Mouse (Mus musculus): ENCODE measurements around the gene Susd4. TPM values are rescaled to one million over a fixed set of nuclear protein-coding genes. Genes with fewer than 3 reads are reported as not detected.
A peak's percentile ranks its signal among the peaks of the same experiment; 100 is the strongest.

The Susd4 gene
- polyA plus RNA-seq, 1 experiment from 2014 or later, result 59.7 TPM

DNA sequence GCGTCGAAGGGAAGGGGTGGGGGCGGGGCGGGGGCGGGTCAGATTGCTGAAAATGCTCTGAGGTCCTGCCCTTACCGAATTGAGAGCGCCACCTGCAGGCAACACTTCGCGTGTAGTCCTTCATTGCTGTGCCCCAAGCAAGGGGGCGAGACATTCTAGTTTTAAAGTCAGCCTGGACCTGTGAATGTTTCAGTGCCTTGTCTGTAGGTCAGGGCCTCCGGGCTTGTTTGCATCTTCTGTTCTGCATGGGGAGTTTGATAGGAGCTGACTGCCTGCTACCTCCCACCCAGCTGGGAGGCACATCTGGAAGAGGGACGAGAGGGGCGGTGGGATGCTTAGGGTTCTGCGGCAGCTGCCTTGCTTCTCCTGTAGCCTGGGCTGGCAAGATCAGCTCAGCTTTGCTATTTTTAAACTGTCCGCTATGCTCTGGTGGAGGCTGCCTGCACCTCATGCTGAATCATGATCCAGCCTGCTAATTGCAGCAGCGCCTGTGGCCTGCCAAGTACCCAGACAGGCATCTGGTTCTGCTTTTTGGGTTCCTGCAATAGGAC, 28.9 kb downstream of the Susd4 start:
- peak overlapping the region; percentile 19; the same call in 1 of the 2 replicates for H3K4me2 ChIP-seq
- 0 out of 2 replicates have a peak, but pooled peaks cover 5% of the 10 kb centered on the region for H3K36me3 ChIP-seq
- H3K9ac ChIP-seq, result 0 out of 2 replicates have a peak overlapping the region, but pooled peaks have one; percentile 35
- peaks cover 27% of the 10 kb centered on the region for H3K4me1 ChIP-seq (replicated peaks)
- H3K4me3 ChIP-seq, result no peak overlapping the region
- peak; percentile 34; the same call in 1 of the 2 replicates for ATAC-seq (ENCODE audit: low FRiP score)
- peak overlapping the region; percentile 64 for H3K27ac ChIP-seq
- 15% methylated on average over 16 of the region's 16 CpGs for WGBS
- no peaks in the 10 kb centered on the region for H3K9me3 ChIP-seq
- no peaks in the 10 kb centered on the region for H3K27me3 ChIP-seq

- no peak for ATAC-seq (ENCODE audit: low FRiP score)
- no peak overlapping the region for H3K9ac ChIP-seq
- H3K4me1 ChIP-seq (replicated peaks), result peaks cover 30% of the 10 kb centered on the region
- H3K9me3 ChIP-seq, result no peaks in the 10 kb centered on the region
- no peaks in the 10 kb centered on the region for H3K27me3 ChIP-seq
- no peak overlapping the region for H3K4me3 ChIP-seq
- 93% methylated on average over 10 of the region's 10 CpGs for WGBS
- no peak overlapping the region for H3K27ac ChIP-seq
- 0 out of 2 replicates have a peak, but pooled peaks cover 5% of the 10 kb centered on the region for H3K36me3 ChIP-seq
- no peak overlapping the region for H3K4me2 ChIP-seq
These were observed 30.6 kb downstream of the Susd4 start for GRCm38 (mm10) chr1:182794221-182794620.

DNA sequence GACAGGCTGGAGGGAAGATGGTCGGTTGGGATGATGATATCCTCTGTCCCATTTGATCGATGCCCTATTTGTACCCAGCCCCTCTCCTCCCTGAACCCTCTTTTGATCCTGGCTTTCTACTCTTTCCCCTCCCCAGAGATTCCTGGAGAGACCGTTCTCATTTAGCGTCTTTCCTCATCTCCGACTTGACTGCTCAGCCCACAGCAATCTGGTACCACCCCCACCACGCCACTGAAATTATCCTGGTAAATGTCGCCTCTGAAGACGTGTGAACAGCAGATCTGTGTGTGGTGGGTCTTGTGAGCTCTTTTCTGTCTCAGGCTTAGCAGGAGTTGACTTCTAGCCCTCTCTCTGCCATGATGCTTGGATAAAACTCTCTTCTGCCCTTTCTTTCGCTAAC, 31.0 kb downstream of the Susd4 start:
- Histone ChIP-seq H3K9ac (no peak overlapping the region), H3K36me3 (0 out of 2 replicates have a peak, but pooled peaks cover 5% of the 10 kb centered on the region), H3K9me3 (no peaks in the 10 kb centered on the region), H3K27ac (no peak overlapping the region), H3K4me1 (replicated peaks) (peaks cover 30% of the 10 kb centered on the region), H3K4me3 (no peak overlapping the region), H3K27me3 (no peaks in the 10 kb centered on the region), H3K4me2 (no peak overlapping the region)
- no peak for ATAC-seq (ENCODE audit: low FRiP score)
- WGBS, result 92% methylated on average over 9 of the region's 9 CpGs

- Histone ChIP-seq H3K4me2 (no peak overlapping the region), H3K9ac (no peak overlapping the region), H3K4me1 (replicated peaks) (peaks cover 37% of the 10 kb centered on the region), H3K36me3 (0 out of 2 replicates have a peak, but pooled peaks cover 5% of the 10 kb centered on the region), H3K27me3 (no peaks in the 10 kb centered on the region), H3K4me3 (no peak overlapping the region), H3K9me3 (no peaks in the 10 kb centered on the region), H3K27ac (peak overlapping the region; percentile 76)
- ATAC-seq (ENCODE audit: low FRiP score), result 0 out of 2 replicates have a peak, but pooled peaks have one; percentile 54
- WGBS, result 47% methylated on average over 14 of the region's 14 CpGs
These were observed 33.4 kb downstream of the Susd4 start for GRCm38 (mm10) chr1:182797048-182797447.

- no peak overlapping the region for H3K4me2 ChIP-seq
- H3K9ac ChIP-seq, result no peak overlapping the region
- no peak overlapping the region for H3K4me3 ChIP-seq
- peaks cover 34% of the 10 kb centered on the region for H3K4me1 ChIP-seq (replicated peaks)
- H3K36me3 ChIP-seq, result no peaks in the 10 kb centered on the region
- no peaks in the 10 kb centered on the region for H3K27me3 ChIP-seq
- 77% methylated on average over 2 of the region's 2 CpGs for WGBS
- H3K27ac ChIP-seq, result peak overlapping the region; percentile 18; the same call in 1 of the 2 replicates
- no peaks in the 10 kb centered on the region for H3K9me3 ChIP-seq
- ATAC-seq (ENCODE audit: low FRiP score), result no peak
These were observed 37.9 kb downstream of the Susd4 start for GRCm38 (mm10) chr1:182801590-182801989.

DNA sequence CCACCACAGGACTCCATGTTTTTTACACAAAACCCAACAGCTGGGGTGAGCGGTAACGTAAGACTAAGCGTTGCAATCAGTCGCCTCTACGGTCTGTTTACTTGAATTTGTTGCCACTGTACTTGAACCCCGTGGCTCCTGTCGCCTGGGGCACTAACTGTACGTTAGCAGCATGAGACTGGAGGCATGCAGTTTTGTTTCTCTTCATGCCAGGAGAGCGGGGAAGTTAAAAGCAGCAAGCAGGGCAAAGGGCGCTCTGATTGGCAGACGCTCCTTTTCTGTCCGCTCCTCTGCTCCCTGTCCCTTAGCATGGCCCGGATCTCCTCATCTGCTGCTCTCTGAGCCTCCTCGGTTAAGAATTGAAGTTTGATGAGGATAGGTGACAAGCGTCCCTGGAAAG, 39.2 kb downstream of the Susd4 start:
- H3K36me3 ChIP-seq, result no peaks in the 10 kb centered on the region

GRCm38 (mm10) chr1:182813991-182814390, 50.3 kb downstream of the Susd4 start:
- Histone ChIP-seq H3K4me3 (no peak overlapping the region), H3K4me1 (replicated peaks) (peaks cover 46% of the 10 kb centered on the region), H3K27ac (peak overlapping the region; percentile 24), H3K27me3 (no peaks in the 10 kb centered on the region), H3K36me3 (no peaks in the 10 kb centered on the region), H3K9ac (no peak overlapping the region), H3K4me2 (no peak overlapping the region), H3K9me3 (0 out of 2 replicates have a peak, but pooled peaks cover 3% of the 10 kb centered on the region)
- ATAC-seq (ENCODE audit: low FRiP score), result no peak; the same call in 1 of the 2 replicates
- 71% methylated on average over 7 of the region's 7 CpGs for WGBS

More for the DNA sequence above, 39.2 kb downstream of the Susd4 start:
- no peak overlapping the region for H3K9ac ChIP-seq
- WGBS, result 64% methylated on average over 15 of the region's 15 CpGs
- H3K4me3 ChIP-seq, result no peak overlapping the region
- H3K27ac ChIP-seq, result no peak overlapping the region
- no peak overlapping the region for H3K4me2 ChIP-seq
- no peaks in the 10 kb centered on the region for H3K27me3 ChIP-seq
- H3K9me3 ChIP-seq, result no peaks in the 10 kb centered on the region
- H3K4me1 ChIP-seq (replicated peaks), result peaks cover 21% of the 10 kb centered on the region
- no peak for ATAC-seq (ENCODE audit: low FRiP score)

GRCm38 (mm10) chr1:182814566-182814965, 50.9 kb downstream of the Susd4 start:
- Histone ChIP-seq H3K9ac (no peak overlapping the region), H3K9me3 (0 out of 2 replicates have a peak, but pooled peaks cover 3% of the 10 kb centered on the region), H3K27me3 (no peaks in the 10 kb centered on the region), H3K4me3 (no peak overlapping the region), H3K36me3 (no peaks in the 10 kb centered on the region), H3K4me2 (no peak overlapping the region), H3K4me1 (replicated peaks) (peaks cover 52% of the 10 kb centered on the region), H3K27ac (no peak overlapping the region)
- no peak for ATAC-seq (ENCODE audit: low FRiP score)
- WGBS, result 93% methylated on average over 6 of the region's 6 CpGs

- no peak overlapping the region for H3K4me2 ChIP-seq
- H3K27ac ChIP-seq, result peak overlapping the region; percentile 71; the same call in 1 of the 2 replicates
- no peak overlapping the region for H3K4me3 ChIP-seq
- no peaks in the 10 kb centered on the region for H3K27me3 ChIP-seq
- H3K4me1 ChIP-seq (replicated peaks), result peaks cover 45% of the 10 kb centered on the region
- no peak overlapping the region for H3K9ac ChIP-seq
- H3K36me3 ChIP-seq, result no peaks in the 10 kb centered on the region
- H3K9me3 ChIP-seq, result 0 out of 2 replicates have a peak, but pooled peaks cover 2% of the 10 kb centered on the region
- no peak for ATAC-seq (ENCODE audit: low FRiP score)
- WGBS, result 36% methylated on average over 5 of the region's 5 CpGs
These were observed 53.4 kb downstream of the Susd4 start for GRCm38 (mm10) chr1:182817106-182817505.

- no peaks in the 10 kb centered on the region for H3K27me3 ChIP-seq
- no peak overlapping the region for H3K4me2 ChIP-seq
- no peaks in the 10 kb centered on the region for H3K9me3 ChIP-seq
- no peak overlapping the region for H3K9ac ChIP-seq
- no peaks in the 10 kb centered on the region for H3K36me3 ChIP-seq
- WGBS, result 22% methylated on average over 6 of the region's 6 CpGs
- ATAC-seq (ENCODE audit: low FRiP score), result no peak
- peaks cover 50% of the 10 kb centered on the region for H3K4me1 ChIP-seq (replicated peaks)
- no peak overlapping the region for H3K4me3 ChIP-seq
- H3K27ac ChIP-seq, result peak overlapping the region; percentile 71
These were observed 54.0 kb downstream of the Susd4 start for GRCm38 (mm10) chr1:182817624-182818023.

- H3K27ac ChIP-seq, result peak overlapping the region; percentile 71
These were observed 55.3 kb downstream of the Susd4 start for GRCm38 (mm10) chr1:182818931-182819330.

DNA sequence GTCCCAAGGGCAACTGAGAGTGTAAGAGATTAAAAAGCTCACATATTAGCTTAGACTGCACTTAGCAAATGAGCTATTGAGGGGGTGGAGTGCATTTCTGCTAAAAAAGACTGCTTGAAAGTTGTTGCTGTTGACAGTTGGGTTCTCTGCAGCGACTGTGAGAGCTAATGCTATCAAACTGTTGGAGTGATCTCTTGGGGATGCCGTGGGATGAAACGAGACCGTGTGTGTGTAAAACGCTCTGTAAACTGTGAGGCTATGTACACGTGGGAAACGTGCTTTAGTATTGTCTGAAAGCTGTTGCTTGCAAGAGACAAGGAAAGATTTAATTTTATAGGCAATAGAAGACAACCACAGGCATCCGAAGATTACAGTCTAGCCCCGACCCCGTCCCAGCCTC, 59.1 kb downstream of the Susd4 start:
- H3K9ac ChIP-seq, result no peak overlapping the region
- no peak overlapping the region for H3K27ac ChIP-seq
- no peak overlapping the region for H3K4me2 ChIP-seq
- H3K36me3 ChIP-seq, result no peaks in the 10 kb centered on the region
- H3K27me3 ChIP-seq, result no peaks in the 10 kb centered on the region
- no peaks in the 10 kb centered on the region for H3K9me3 ChIP-seq
- H3K4me3 ChIP-seq, result no peak overlapping the region
- peaks cover 51% of the 10 kb centered on the region for H3K4me1 ChIP-seq (replicated peaks)
- 73% methylated on average over 10 of the region's 10 CpGs for WGBS
- ATAC-seq (ENCODE audit: low FRiP score), result no peak

More at GRCm38 (mm10) chr1:182818931-182819330, 55.3 kb downstream of the Susd4 start:
- 0 out of 2 replicates have a peak overlapping the region, but pooled peaks have one; percentile 35 for H3K9ac ChIP-seq
- no peaks in the 10 kb centered on the region for H3K9me3 ChIP-seq
- no peak for ATAC-seq (ENCODE audit: low FRiP score)
- no peak overlapping the region for H3K4me3 ChIP-seq
- 28% methylated on average over 10 of the region's 10 CpGs for WGBS
- peak overlapping the region; percentile 13; the same call in 1 of the 2 replicates for H3K4me2 ChIP-seq
- peaks cover 54% of the 10 kb centered on the region for H3K4me1 ChIP-seq (replicated peaks)
- no peaks in the 10 kb centered on the region for H3K36me3 ChIP-seq
- no peaks in the 10 kb centered on the region for H3K27me3 ChIP-seq

All from hindbrain, embryonic 13.5 days (tissue).